Mouse (Mus musculus) testis, adult 2 months (tissue): ENCODE results near the gene Rtl8b.
"Not testable (repeated sequence)": the region's sequence is repeated elsewhere in the genome, so short reads cannot be mapped to it uniquely, and the experiment has no call there.

Experiments
- CTCF ChIP-seq: fragments of 200-500 bp; IDR thresholded peaks from 2 replicates; pipeline ENCODE4 v1.5.1; 2012; ENCODE audit warnings: low read depth, mild to moderate bottlenecking, inconsistent platforms, low read length, moderate library complexity; ENCODE audit not compliant: control insufficient read depth, insufficient read depth, insufficient replicate concordance
- POLR2A ChIP-seq: fragments of 200-500 bp; IDR thresholded peaks from 2 replicates; pipeline ENCODE4 v1.6.1; 2012; ENCODE audit warnings: low read depth, mild to moderate bottlenecking, inconsistent platforms, low read length, moderate library complexity; ENCODE audit not compliant: control insufficient read depth

GRCm38 (mm10) chrX:53670696-53671095 is 488 bp upstream of the Rtl8b start:
- not testable (repeated sequence) for TF ChIP-seq CTCF, POLR2A
